Mouse (Mus musculus) retina, postnatal 1 day (tissue): ENCODE data around the gene Snx15.
"Not testable (repeated sequence)": the region's sequence is repeated elsewhere in the genome, so short reads cannot be mapped to it uniquely, and the experiment has no call there.

ENCODE experiments used
- DNase-seq: peaks from one replicate; pipeline ENCODE4 v3.0.0-alpha.2; 2012

Gene Snx15

GRCm38 (mm10) chr19:6127760-6128341 is at the start of gene Snx15:
TSS of gene Snx15 (minus strand) at chr19:6128304.
- DNase-seq, result peak; percentile 97

DNA sequence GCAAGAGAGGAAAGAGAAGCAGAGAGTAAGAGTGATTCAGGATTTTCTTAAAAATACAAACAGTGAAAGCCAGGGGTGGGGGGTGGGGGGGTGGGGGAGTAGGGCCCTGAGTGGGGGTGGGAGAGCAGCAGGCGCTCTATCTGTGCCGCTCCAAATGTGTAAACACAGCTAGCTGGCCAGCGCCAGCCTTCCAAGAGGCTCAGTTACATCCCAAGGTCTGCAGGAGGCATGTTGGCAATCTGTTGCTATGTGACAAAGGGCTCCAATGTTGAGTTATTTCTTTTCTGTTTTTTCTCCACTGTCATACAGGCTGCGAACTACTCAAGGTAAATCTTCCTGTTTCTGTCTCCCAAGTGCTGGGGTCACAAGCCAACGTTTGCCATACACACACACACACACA is 46.7 kb upstream of the Snx15 start:
- DNase-seq, result no peak

GRCm38 (mm10) chr19:6171215-6171614 is 43.1 kb upstream of the Snx15 start:
- DNase-seq, result no peak

- DNase-seq, result no peak
These were observed 38.6 kb upstream of the Snx15 start for GRCm38 (mm10) chr19:6166750-6167149.

GRCm38 (mm10) chr19:6163872-6164547 is 35.9 kb upstream of the Snx15 start:
- no peak for DNase-seq

GRCm38 (mm10) chr19:6157220-6157619 is 29.1 kb upstream of the Snx15 start:
- no peak for DNase-seq

- DNase-seq, result no peak
These were observed 28.3 kb upstream of the Snx15 start for GRCm38 (mm10) chr19:6156372-6156771.

DNA sequence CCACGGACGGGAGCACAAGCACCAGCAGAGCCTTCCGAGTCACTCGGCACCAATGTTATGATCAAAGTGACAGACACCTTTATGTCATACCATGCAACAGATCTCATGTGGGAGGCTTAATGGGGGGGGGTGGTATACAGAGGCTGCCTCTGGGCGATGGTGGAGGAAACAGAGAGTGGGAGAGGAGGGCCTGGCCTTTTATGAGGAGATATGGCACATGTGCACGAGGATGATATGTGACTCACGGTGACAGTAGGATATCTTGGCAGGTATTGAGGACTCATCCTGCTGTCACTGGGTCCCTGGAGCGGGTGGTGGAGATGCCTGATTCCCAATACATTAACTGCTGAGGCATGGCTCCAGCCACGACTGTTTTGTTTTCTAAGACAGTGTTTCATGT is 27.1 kb upstream of the Snx15 start:
- no peak for DNase-seq

- DNase-seq, result no peak
These were observed 16.7 kb upstream of the Snx15 start for GRCm38 (mm10) chr19:6144842-6145241.

GRCm38 (mm10) chr19:6141394-6141749 is 13.3 kb upstream of the Snx15 start, which contains the start of gene Arl2:
TSS of gene Arl2 (minus strand) at chr19:6141548.
- peak; percentile 95 for DNase-seq

DNA sequence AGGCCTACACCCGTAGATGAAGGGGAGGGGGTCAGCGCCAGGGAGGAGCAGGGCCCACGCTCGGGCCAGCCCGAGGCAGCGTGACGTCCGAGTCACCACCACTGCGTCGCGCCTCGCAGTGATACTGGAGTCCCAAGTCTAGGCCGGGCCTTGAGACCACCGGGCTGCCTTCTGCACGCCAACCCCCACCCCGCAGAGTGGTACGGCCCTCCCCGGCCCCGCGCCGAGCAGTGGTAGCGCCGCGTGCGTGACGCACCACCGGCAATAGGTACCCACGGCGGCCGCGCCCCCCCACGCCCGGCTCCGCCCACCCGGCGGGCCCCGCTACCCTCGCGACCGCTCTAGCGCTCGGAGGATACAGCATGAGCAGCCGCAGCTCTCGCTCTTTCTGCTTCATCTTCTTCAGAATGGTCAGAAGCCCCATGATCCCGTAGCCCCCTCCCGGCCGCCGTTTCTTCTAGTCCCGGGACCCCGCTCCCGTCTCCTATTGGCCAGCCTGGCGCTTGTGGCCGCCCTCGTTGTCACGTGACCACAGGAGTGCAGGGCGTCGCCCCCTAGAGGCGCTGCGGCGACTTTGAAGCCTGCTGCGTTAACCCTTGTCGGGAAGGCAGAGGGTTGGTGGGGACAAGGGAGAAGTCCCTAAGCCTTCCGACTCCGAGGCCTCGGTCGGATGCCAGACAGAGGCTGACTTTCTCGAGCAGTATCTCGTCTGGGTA is 12.7 kb upstream of the Snx15 start, which contains the start of gene Batf2:
Gene Batf2, plus strand, starts transcription at position 306 of the 716 bp plus-strand sequence.
- DNase-seq, result peak; percentile 98

DNA sequence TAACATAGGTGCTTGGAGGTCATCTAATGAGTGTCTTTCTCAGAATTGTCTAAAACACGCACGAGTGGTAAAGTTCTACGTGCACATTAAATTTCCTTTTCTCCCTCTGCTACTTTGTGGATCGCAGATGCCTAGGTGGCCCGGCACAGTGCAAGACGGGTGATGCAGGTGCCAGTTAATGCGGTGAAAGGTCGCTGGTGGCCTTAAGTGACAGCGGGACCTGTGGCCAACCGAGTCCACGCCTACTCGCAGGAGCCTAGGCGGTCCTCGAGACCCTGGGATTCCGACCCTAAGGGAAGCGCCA is 12.2 kb upstream of the Snx15 start:
- no peak for DNase-seq

DNA sequence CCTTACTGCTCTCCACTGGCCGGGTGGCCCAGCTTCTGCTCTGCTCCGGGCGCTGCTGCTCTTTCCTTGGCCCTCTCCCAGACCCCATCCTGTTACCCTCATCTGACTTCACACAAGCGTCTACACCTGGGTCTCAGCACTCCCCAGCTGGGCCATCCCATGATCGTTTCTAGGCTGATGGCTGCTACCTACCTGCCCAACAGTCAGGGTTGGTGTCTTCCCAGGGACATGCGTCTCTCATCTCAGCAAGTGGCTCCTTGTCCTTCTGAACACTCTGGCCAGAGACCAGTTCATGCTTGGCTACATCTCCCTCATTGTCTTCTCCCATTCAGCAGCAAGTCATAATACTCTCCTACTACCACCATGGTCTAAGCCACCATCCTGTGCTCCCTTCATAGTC is 11.6 kb upstream of the Snx15 start:
- no peak for DNase-seq

- no peak for DNase-seq
These were observed 8.3 kb upstream of the Snx15 start for GRCm38 (mm10) chr19:6136397-6136796.

GRCm38 (mm10) chr19:6133197-6133596 is 5.1 kb upstream of the Snx15 start:
- not testable (repeated sequence) for DNase-seq

- DNase-seq, result no peak
These were observed 4.2 kb upstream of the Snx15 start for GRCm38 (mm10) chr19:6132171-6132827.

DNA sequence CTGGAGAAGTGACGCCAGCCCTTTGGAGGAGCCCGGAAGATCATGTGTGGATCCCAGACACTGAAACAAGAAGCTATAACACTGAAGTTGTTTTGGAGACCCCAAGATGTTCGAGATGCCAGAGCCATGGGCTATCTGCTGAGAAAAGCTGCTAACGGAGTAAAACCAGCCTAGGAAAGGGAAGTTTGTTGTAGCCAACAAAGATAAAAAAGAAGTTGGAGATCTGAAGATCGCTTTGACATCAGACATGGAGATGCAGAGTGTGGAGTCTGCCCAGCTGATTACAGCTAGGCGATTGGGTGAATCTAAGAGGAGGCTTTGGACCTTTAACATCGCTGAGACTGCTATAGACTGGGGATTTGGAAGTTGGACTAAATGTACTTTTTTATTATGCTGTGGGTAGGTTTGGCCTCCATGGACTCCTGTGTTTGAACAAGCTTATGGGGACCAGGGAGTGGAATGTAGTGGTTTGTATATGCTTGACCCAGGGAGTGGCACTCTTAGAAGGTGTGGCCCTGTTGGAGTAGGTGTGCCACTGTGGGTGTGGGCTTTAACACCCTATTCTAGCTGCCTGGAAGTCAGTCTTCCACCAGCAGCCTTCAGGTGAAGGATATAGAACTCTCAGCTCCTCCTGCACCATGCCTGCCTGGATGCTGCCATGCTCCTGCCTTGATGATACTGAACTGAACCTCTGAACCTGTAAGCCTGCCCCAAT is 2.5 kb upstream of the Snx15 start:
- not testable (repeated sequence) for DNase-seq

DNA sequence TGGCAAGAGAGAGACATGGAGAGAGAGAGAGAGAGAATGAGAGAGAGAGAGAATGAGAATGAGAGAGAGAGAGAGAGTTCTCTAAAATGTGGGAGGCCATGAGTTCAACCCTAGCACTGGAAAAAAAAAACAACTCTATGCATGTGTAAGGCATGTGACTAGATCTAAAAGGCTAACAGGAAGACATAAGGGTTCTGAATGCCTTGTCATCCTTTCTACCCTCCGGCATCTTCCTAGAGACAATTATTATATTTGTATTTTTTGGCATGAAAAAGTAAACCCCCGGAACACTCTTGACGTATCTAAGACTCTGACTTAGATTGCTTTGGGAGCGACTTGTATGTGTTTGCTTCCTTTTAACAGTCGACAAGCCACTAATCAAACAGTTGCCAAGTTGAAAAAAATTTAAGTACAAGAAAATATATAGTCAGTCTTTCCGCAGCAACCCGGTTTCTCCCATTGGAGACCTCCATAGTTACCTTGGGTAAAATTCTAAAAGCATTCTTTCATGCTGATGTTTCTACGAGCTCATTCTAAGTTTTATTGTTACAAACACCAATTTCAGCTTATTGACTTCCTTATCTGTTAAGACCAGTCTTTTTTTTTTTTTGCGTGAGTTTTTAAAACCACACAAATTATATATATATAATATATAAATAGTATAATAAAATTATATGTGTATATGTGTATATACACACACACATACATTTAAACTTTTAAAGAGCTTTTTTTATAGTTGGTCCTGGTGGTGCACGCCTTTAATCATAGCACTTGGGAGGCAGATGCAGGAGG is 1.1 kb downstream of the Snx15 start:
- no peak for DNase-seq

DNA sequence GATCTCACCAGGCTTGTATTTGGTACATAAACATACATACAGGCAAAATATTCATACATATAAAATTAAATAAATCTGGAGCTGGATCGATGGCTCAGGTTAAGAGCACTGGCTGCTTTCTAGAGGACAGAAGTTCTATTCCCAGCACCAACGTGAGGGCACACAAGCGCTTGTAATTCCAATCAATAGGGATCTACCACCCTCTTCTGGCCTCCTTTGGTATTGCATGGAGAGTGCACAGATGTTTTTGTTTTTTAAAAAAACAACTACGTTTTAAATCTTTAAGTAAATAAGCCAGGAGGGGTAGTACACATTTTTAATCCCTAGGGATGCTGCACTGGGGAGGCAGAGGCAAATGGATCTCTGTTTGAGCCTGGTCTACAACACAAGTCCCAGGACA is 1.8 kb downstream of the Snx15 start:
- peak; percentile 73 for DNase-seq

DNA sequence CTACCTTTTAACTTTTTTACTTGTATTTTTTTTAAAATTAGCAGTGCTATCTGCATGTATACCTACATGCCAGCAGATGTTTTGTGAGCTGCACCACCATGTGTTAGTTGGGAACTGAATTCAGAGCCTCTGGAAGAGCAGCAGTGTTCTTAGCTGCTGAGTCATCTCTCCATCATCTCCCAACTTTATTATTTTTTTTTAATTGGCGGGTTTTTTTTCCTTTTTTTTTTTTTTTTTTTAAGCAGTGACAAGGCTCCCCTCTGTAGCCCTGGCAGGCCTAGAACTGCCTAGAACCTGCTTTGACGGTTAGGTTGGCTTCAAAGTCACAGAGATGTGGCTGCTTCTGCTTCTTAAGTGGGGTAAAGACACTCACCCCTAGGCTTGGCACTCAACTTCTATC is 3.2 kb downstream of the Snx15 start:
- DNase-seq, result no peak

DNA sequence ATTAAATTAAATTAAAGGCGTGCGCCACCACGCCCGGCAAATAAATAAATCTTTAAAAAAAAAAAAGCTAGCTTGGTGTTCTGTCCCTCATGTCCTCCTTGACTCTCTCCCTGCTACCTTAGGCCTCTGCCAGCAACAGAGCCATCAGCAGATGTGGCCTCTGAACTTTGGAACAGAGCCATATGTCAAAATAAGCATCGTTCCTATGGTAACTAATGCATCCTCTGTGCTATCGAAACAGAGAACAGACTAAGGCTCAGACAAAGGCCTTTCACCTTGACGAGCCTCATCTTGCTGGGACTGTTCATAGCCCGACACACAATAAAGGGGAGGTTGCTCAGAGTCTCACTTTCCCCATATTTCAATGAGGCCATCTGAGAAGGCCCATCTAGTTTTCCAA is 4.8 kb downstream of the Snx15 start:
- peak; percentile 61 for DNase-seq

- DNase-seq, result no peak
These were observed 6.3 kb downstream of the Snx15 start for GRCm38 (mm10) chr19:6121761-6122160.
